Mouse (Mus musculus) urinary bladder, postnatal 10 days (tissue): ENCODE data around the gene Tep1.

ENCODE experiments used
- DNase-seq: peaks from one replicate; pipeline ENCODE4 v3.0.0; 2022; ENCODE audit warnings: low spot score

The Tep1 gene

GRCm38 (mm10) chr14:50788157-50788556 lies 82.2 kb downstream of the Tep1 start:
- no peak for DNase-seq

DNA sequence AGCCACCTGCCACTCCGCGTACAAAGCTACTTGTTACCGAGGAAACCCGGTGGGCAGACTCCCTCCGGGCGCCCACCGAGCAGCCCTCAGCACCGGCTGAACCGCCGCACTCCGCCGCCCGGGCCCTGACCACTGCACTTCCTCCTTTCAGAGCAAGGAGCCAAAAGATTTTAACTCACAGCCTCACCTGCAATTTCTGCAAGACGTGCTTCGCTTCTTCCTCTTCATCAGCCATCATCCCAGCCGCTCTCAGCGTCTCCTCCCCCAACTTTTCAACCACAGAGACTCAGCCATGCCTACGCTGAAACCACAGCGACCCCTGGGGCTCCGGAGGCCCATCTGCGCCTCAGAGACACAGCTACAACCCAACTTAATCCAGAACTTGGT lies 85.1 kb downstream of the Tep1 start, which contains the start of gene Ttc5:
TSS of gene Ttc5 (minus strand) at position 269 of the 387 bp plus-strand sequence.
- peak; percentile 45 for DNase-seq

- DNase-seq, result no peak
Observed at GRCm38 (mm10) chr14:50784391-50785250, 85.7 kb downstream of the Tep1 start.

DNA sequence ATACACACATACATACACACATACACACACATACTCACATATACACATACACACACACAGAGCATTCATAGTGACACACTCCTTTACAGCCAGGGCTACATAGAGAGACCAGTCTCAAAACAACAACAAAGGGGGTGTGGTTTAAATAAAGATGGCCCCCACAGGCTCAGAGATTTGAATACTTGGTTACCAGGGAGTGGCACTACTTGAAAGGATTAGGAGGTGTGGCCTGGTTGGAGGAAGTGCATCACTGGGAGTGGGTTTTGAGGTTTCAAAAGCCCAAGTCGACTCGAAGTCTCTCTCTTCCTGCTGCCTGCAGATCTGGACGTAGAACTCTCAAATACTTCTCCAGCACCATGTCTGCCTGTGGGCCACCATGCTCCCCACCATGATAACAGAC lies 88.2 kb downstream of the Tep1 start:
- no peak for DNase-seq
